Mouse (Mus musculus): ENCODE results near the gene L2hgdh. TPM values are rescaled to one million over a fixed set of nuclear protein-coding genes. Genes with fewer than 3 reads are reported as not detected.

The L2hgdh gene
- polyA plus RNA-seq, 1 experiment from 2014 or later = 11.6 TPM

DNA sequence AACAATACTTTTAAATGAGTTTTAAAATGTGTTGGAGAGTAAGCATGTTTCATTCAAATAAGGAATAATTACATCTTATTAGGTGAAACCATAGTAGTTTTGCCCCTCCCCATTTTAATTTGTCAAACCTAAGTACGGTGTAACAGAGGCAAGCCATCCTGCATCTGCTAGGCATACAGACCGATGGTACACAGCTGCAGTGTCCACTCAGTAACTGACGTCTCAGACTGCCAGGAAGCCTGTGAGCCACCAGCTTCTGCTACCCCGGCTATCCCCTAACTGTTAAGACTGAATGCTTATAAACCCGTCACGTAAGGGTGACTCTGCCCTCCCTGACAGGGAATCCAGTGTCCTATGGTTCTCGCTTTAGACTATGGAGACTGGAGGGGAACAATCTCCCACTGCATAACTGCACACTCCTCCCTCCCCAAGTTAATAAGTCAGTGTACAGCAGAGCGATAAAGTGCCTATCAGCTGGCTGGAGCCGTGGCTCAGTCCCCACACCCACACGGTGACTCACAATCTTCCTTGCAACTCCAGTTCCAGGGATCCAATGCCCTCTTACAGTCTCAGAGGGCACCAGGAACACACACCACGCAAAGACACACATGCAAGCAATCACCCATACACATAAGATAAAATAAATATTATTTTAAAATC, 19.7 kb downstream of the L2hgdh start:
- WGBS (ENCODE audit: insufficient replicate concordance) = 72% methylated on average over 11 of the region's 11 CpGs
- Histone ChIP-seq H3K27ac (ENCODE audit: low read length) (no peak overlapping the region), H3K4me2 (ENCODE audit: low read depth, low read length) (no peak overlapping the region), H3K9me3 (replicated peaks; ENCODE audit: control insufficient read depth, low read length) (no peaks in the 10 kb centered on the region), H3K9ac (ENCODE audit: low read depth, low read length) (no peak overlapping the region), H3K4me3 (ENCODE audit: low read depth, low read length) (no peak overlapping the region), H3K27me3 (ENCODE audit: control insufficient read depth, insufficient read depth, low read depth, low read length) (no peaks in the 10 kb centered on the region), H3K36me3 (ENCODE audit: control insufficient read depth, insufficient read depth) (no peaks in the 10 kb centered on the region; the same call in 1 of the 2 replicates), H3K4me1 (ENCODE audit: control insufficient read depth, low read depth, low read length) (peaks cover 5% of the 10 kb centered on the region; the same call in 1 of the 2 replicates)
- ATAC-seq (ENCODE audit: low read depth) = peak; percentile 70

GRCm38 (mm10) chr12:69698352-69698751, 26.3 kb downstream of the L2hgdh start:
- Histone ChIP-seq H3K27me3 (ENCODE audit: control insufficient read depth, insufficient read depth, low read depth, low read length) (no peaks in the 10 kb centered on the region), H3K4me3 (ENCODE audit: low read depth, low read length) (no peak overlapping the region), H3K9me3 (replicated peaks; ENCODE audit: control insufficient read depth, low read length) (no peaks in the 10 kb centered on the region), H3K4me2 (ENCODE audit: low read depth, low read length) (no peak overlapping the region), H3K27ac (ENCODE audit: low read length) (no peak overlapping the region), H3K36me3 (ENCODE audit: control insufficient read depth, insufficient read depth) (no peaks in the 10 kb centered on the region), H3K4me1 (ENCODE audit: control insufficient read depth, low read depth, low read length) (no peaks in the 10 kb centered on the region), H3K9ac (ENCODE audit: low read depth, low read length) (no peak overlapping the region)
- 81% methylated on average over 6 of the region's 6 CpGs for WGBS (ENCODE audit: insufficient replicate concordance)
- no peak for ATAC-seq (ENCODE audit: low read depth)

DNA sequence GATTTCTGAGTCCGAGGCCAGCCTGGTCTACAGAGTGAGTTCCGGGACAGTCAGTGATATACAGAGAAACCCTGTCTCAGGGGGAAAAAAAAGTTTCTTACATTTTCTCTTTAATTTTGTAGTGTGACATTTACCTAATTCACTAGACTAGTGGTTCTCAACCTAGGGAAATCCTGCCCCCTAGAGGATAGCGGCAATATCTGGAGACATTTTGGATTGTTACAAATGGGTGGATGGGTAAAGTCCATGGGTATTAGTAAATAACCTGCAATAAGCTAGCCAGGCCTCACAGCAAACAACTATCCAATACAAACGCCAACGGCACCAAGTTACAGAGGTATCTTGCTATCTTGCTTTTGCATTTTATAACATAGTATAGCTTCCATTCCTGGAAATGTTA, 27.9 kb downstream of the L2hgdh start:
- Histone ChIP-seq H3K27ac (ENCODE audit: low read length) (no peak overlapping the region), H3K9ac (ENCODE audit: low read depth, low read length) (no peak overlapping the region), H3K9me3 (replicated peaks; ENCODE audit: control insufficient read depth, low read length) (no peaks in the 10 kb centered on the region), H3K4me3 (ENCODE audit: low read depth, low read length) (no peak overlapping the region), H3K4me2 (ENCODE audit: low read depth, low read length) (no peak overlapping the region), H3K27me3 (ENCODE audit: control insufficient read depth, insufficient read depth, low read depth, low read length) (no peaks in the 10 kb centered on the region), H3K36me3 (ENCODE audit: control insufficient read depth, insufficient read depth) (no peaks in the 10 kb centered on the region), H3K4me1 (ENCODE audit: control insufficient read depth, low read depth, low read length) (no peaks in the 10 kb centered on the region)
- no peak for ATAC-seq (ENCODE audit: low read depth)
- WGBS (ENCODE audit: insufficient replicate concordance) = 64% methylated on average over 5 of the region's 5 CpGs

DNA sequence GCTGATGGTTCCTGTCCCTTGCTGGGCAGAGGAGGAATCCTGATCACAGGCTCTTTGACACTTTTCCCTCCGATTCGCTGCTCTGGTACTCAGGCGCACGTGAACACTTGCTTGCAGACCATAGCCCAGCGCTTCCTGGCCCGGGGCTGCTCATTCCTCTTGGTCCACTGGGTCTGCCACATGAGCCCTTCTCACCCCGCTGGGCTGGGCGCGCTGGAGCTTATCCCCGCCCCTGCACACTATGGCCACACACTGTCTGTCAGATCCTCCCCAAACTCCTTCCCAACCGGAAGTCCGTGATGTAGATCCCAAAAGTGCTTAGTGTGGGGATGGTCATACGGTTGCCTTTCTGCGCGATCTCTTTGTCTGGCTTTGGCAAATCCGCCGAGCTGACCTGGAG, 31.2 kb downstream of the L2hgdh start:
- no peak overlapping the region for H3K4me3 ChIP-seq (ENCODE audit: low read depth, low read length)
- no peaks in the 10 kb centered on the region for H3K36me3 ChIP-seq (ENCODE audit: control insufficient read depth, insufficient read depth)
- no peak for ATAC-seq (ENCODE audit: low read depth)
- 88% methylated on average over 17 of the region's 17 CpGs for WGBS (ENCODE audit: insufficient replicate concordance)
- no peaks in the 10 kb centered on the region for H3K4me1 ChIP-seq (ENCODE audit: control insufficient read depth, low read depth, low read length)
- H3K27ac ChIP-seq (ENCODE audit: low read length) = no peak overlapping the region
- H3K4me2 ChIP-seq (ENCODE audit: low read depth, low read length) = no peak overlapping the region
- no peaks in the 10 kb centered on the region for H3K9me3 ChIP-seq (replicated peaks; ENCODE audit: control insufficient read depth, low read length)
- H3K27me3 ChIP-seq (ENCODE audit: control insufficient read depth, insufficient read depth, low read depth, low read length) = no peaks in the 10 kb centered on the region
- no peak overlapping the region for H3K9ac ChIP-seq (ENCODE audit: low read depth, low read length)

- Histone ChIP-seq H3K4me2 (ENCODE audit: low read depth, low read length) (no peak overlapping the region), H3K4me3 (ENCODE audit: low read depth, low read length) (no peak overlapping the region), H3K36me3 (ENCODE audit: control insufficient read depth, insufficient read depth) (no peaks in the 10 kb centered on the region), H3K27me3 (ENCODE audit: control insufficient read depth, insufficient read depth, low read depth, low read length) (no peaks in the 10 kb centered on the region), H3K9me3 (replicated peaks; ENCODE audit: control insufficient read depth, low read length) (no peaks in the 10 kb centered on the region), H3K4me1 (ENCODE audit: control insufficient read depth, low read depth, low read length) (no peaks in the 10 kb centered on the region), H3K27ac (ENCODE audit: low read length) (no peak overlapping the region), H3K9ac (ENCODE audit: low read depth, low read length) (no peak overlapping the region)
- 81% methylated on average over 4 of the region's 4 CpGs for WGBS (ENCODE audit: insufficient replicate concordance)
- ATAC-seq (ENCODE audit: low read depth) = 0 out of 2 replicates have a peak, but pooled peaks have one; percentile 54
Measured at GRCm38 (mm10) chr12:69690714-69691113, 34.0 kb downstream of the L2hgdh start.

GRCm38 (mm10) chr12:69689094-69689493, 35.6 kb downstream of the L2hgdh start:
- H3K9me3 ChIP-seq (replicated peaks; ENCODE audit: control insufficient read depth, low read length) = no peaks in the 10 kb centered on the region
- no peak overlapping the region for H3K27ac ChIP-seq (ENCODE audit: low read length)
- H3K36me3 ChIP-seq (ENCODE audit: control insufficient read depth, insufficient read depth) = no peaks in the 10 kb centered on the region
- no peak overlapping the region for H3K4me2 ChIP-seq (ENCODE audit: low read depth, low read length)
- H3K27me3 ChIP-seq (ENCODE audit: control insufficient read depth, insufficient read depth, low read depth, low read length) = no peaks in the 10 kb centered on the region
- no peaks in the 10 kb centered on the region for H3K4me1 ChIP-seq (ENCODE audit: control insufficient read depth, low read depth, low read length)
- no peak overlapping the region for H3K4me3 ChIP-seq (ENCODE audit: low read depth, low read length)
- no peak overlapping the region for H3K9ac ChIP-seq (ENCODE audit: low read depth, low read length)
- ATAC-seq (ENCODE audit: low read depth) = no peak

DNA sequence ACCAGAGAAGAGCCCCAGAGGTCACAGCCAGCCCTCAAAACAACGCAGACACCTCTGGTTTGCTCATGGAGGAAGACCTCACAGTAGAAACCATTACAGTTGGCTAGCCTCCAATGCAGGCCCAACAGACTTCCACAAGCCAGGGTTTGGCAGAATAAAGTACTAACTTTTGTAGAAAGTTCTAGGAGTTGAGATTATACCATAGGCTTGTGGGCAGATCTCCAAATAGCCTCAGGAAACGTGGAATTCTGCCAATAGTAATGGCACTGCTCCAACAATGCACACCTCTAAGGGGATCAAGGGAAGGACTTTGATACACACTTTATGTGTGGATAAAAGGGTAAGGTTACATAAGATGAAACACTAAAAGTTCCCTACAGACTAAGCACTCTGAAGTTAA, 36.3 kb downstream of the L2hgdh start:
- Histone ChIP-seq H3K4me1 (ENCODE audit: control insufficient read depth, low read depth, low read length) (peaks cover 1% of the 10 kb centered on the region; the same call in 1 of the 2 replicates), H3K27me3 (ENCODE audit: control insufficient read depth, insufficient read depth, low read depth, low read length) (no peaks in the 10 kb centered on the region), H3K4me2 (ENCODE audit: low read depth, low read length) (no peak overlapping the region), H3K27ac (ENCODE audit: low read length) (no peak overlapping the region), H3K9me3 (replicated peaks; ENCODE audit: control insufficient read depth, low read length) (no peaks in the 10 kb centered on the region), H3K4me3 (ENCODE audit: low read depth, low read length) (no peak overlapping the region), H3K36me3 (ENCODE audit: control insufficient read depth, insufficient read depth) (no peaks in the 10 kb centered on the region), H3K9ac (ENCODE audit: low read depth, low read length) (no peak overlapping the region)
- 59% methylated on average over 2 of the region's 2 CpGs for whole genome bisulfite sequencing (ENCODE audit: insufficient replicate concordance)
- ATAC-seq (ENCODE audit: low read depth) = no peak

- WGBS (ENCODE audit: insufficient replicate concordance) = 16% methylated on average over 10 of the region's 10 CpGs
- no peaks in the 10 kb centered on the region for H3K9me3 ChIP-seq (replicated peaks; ENCODE audit: control insufficient read depth, low read length)
- peaks cover 17% of the 10 kb centered on the region for H3K4me1 ChIP-seq (ENCODE audit: control insufficient read depth, low read depth, low read length)
- H3K36me3 ChIP-seq (ENCODE audit: control insufficient read depth, insufficient read depth) = no peaks in the 10 kb centered on the region
- H3K27me3 ChIP-seq (ENCODE audit: control insufficient read depth, insufficient read depth, low read depth, low read length) = no peaks in the 10 kb centered on the region
- H3K27ac ChIP-seq (ENCODE audit: low read length) = peak overlapping the region; percentile 49
- H3K4me2 ChIP-seq (ENCODE audit: low read depth, low read length) = peak overlapping the region; percentile 81
- no peak overlapping the region for H3K9ac ChIP-seq (ENCODE audit: low read depth, low read length)
- peak overlapping the region; percentile 7 for H3K4me3 ChIP-seq (ENCODE audit: low read depth, low read length)
- ATAC-seq (ENCODE audit: low read depth) = peak; percentile 45
Measured at GRCm38 (mm10) chr12:69683537-69683936, 41.1 kb downstream of the L2hgdh start.

GRCm38 (mm10) chr12:69682788-69683419, 41.8 kb downstream of the L2hgdh start:
- peak overlapping the region; percentile 98 for H3K4me3 ChIP-seq (ENCODE audit: low read depth, low read length)
- H3K27me3 ChIP-seq (ENCODE audit: control insufficient read depth, insufficient read depth, low read depth, low read length) = no peaks in the 10 kb centered on the region
- peak overlapping the region; percentile 49 for H3K27ac ChIP-seq (ENCODE audit: low read length)
- no peaks in the 10 kb centered on the region for H3K36me3 ChIP-seq (ENCODE audit: control insufficient read depth, insufficient read depth)
- peak overlapping the region; percentile 98 for H3K9ac ChIP-seq (ENCODE audit: low read depth, low read length)
- H3K4me1 ChIP-seq (ENCODE audit: control insufficient read depth, low read depth, low read length) = peaks cover 17% of the 10 kb centered on the region
- peak overlapping the region; percentile 81 for H3K4me2 ChIP-seq (ENCODE audit: low read depth, low read length)
- H3K9me3 ChIP-seq (replicated peaks; ENCODE audit: control insufficient read depth, low read length) = no peaks in the 10 kb centered on the region
- 42% methylated on average over 14 of the region's 14 CpGs for WGBS (ENCODE audit: insufficient replicate concordance)
- ATAC-seq (ENCODE audit: low read depth) = no peak
